Mouse (Mus musculus) forebrain, postnatal 0 days (tissue): Measurements from ENCODE around the gene Nsfl1c. TPM values are rescaled to one million over a fixed set of nuclear protein-coding genes. Genes with fewer than 3 reads are reported as not detected.
"Not testable (repeated sequence)": the region's sequence is repeated elsewhere in the genome, so short reads cannot be mapped to it uniquely, and the experiment has no call there.

Experiments used
- ATAC-seq: fragments of 200-750 bp; cut with Nextera tagmentation; 2 replicates; pipeline ENCODE4 v1.8.0; 2017; ENCODE audit warnings: mild to moderate bottlenecking, moderate library complexity
- DNase-seq: peaks from one replicate; pipeline ENCODE4 v3.0.0-alpha.2; 2015
- H3K27ac ChIP-seq: fragments of 300-500 bp; sonication (generic); 2 replicates; pipeline ENCODE4 v1.5.1; 2014; ENCODE audit warnings: low read depth, mild to moderate bottlenecking, antibody characterized with exemption, low read length, moderate library complexity, mixed read lengths
- H3K27me3 ChIP-seq: fragments of 300-500 bp; sonication (generic); 2 replicates; pipeline ENCODE4 v1.6.1; 2014; ENCODE audit warnings: mild to moderate bottlenecking, low read length, mixed read lengths; ENCODE audit not compliant: insufficient read depth
- H3K36me3 ChIP-seq: fragments of 300-500 bp; sonication (generic); 2 replicates; pipeline ENCODE4 v1.6.1; 2014; ENCODE audit warnings: mild to moderate bottlenecking, moderate library complexity; ENCODE audit not compliant: insufficient read depth
- H3K4me1 ChIP-seq: fragments of 300-500 bp; sonication (generic); 2 replicates; pipeline ENCODE4 v1.6.1; 2014; ENCODE audit warnings: antibody characterized with exemption; ENCODE audit not compliant: insufficient read depth
- H3K4me2 ChIP-seq: fragments of 300-500 bp; sonication (generic); 2 replicates; pipeline ENCODE4 v1.6.1; 2014; ENCODE audit warnings: low read depth, mild to moderate bottlenecking, moderate library complexity
- H3K4me3 ChIP-seq: fragments of 300-500 bp; sonication (generic); 2 replicates; pipeline ENCODE4 v1.5.1; 2014; ENCODE audit warnings: low read depth, low read length, mixed read lengths
- H3K9ac ChIP-seq: fragments of 300-500 bp; sonication (generic); 2 replicates; pipeline ENCODE4 v1.6.1; 2014; ENCODE audit warnings: mild to moderate bottlenecking
- H3K9me3 ChIP-seq: fragments of 300-500 bp; sonication (generic); 2 replicates; pipeline ENCODE4 v1.6.1; 2016; ENCODE audit warnings: low read length
- CTCF ChIP-seq: sonication (generic); IDR thresholded peaks from 2 replicates; pipeline ENCODE4 v1.5.1; 2016; ENCODE audit warnings: antibody characterized with exemption, control low read depth, low read depth
- WGBS: fragments of 180-500 bp; shearing (Covaris S2); extraction: QIAGEN DNeasy Blood & Tissue Kit; methylation state at CpG from one replicate; pipeline ENCODE4 v1.1.7; 2014; 5-methylcytosine and 5-hydroxymethylcytosine counted together
- polyA plus RNA-seq: library from polyadenylated mRNA; unstranded; fragments of >200 nt; fragmentation: Nextera tagmentation; extraction: Ambion mirVana; gene quantifications from 2 replicates; pipeline ENCODE4 v1.2.1, GENCODE M21; 2015
- total RNA-seq: library from RNA; depleted of rRNA; stranded (reverse); fragments of >200 nt; gene quantifications from 2 replicates; pipeline ENCODE4 v1.2.3, GENCODE M21; 2014; rRNA removed

Nsfl1c gene
- total RNA-seq (121 and 124 TPM in 2 replicates), polyA plus RNA-seq (226 and 244 TPM in 2 replicates)

GRCm38 (mm10) chr2:151494035-151494803 lies at the start of gene Nsfl1c:
TSS of gene Nsfl1c (plus strand) at chr2:151494182.
- Histone ChIP-seq H3K4me3 (peak within 1 kb of the TSS; percentile 81), H3K27ac (peak within 1 kb of the TSS; percentile 70; the same call in 1 of the 2 replicates), H3K36me3 (peaks cover 20% of the 10 kb centered on the region), H3K4me2 (peak within 1 kb of the TSS; percentile 73), H3K27me3 (no peaks in the 10 kb centered on the region), H3K9ac (peak within 1 kb of the TSS; percentile 84), H3K4me1 (peaks cover 6% of the 10 kb centered on the region; the same call in 1 of the 2 replicates), H3K9me3 (no peaks in the 10 kb centered on the region)
- TF ChIP-seq CTCF, result peak; percentile 99
- DNase-seq (peak; percentile 99), ATAC-seq (peak; percentile 100)
- WGBS, result under 1% methylated on average over 73 of the region's 73 CpGs

GRCm38 (mm10) chr2:151476053-151476452 lies 17.9 kb upstream of the Nsfl1c start, which contains the start of gene 4921509C19Rik:
TSS of gene 4921509C19Rik (minus strand) at chr2:151476153.
- not testable (repeated sequence) for H3K27ac ChIP-seq, H3K9me3 ChIP-seq, H3K4me1 ChIP-seq, DNase-seq, H3K4me2 ChIP-seq, H3K4me3 ChIP-seq, ATAC-seq, H3K27me3 ChIP-seq, H3K36me3 ChIP-seq, H3K9ac ChIP-seq
- 90% methylated on average over 5 of the region's 5 CpGs for WGBS

GRCm38 (mm10) chr2:151486496-151486895 lies 7.5 kb upstream of the Nsfl1c start:
- Histone ChIP-seq H3K4me1 (no peaks in the 10 kb centered on the region), H3K4me2 (no peak overlapping the region), H3K4me3 (no peak overlapping the region), H3K27ac (no peak overlapping the region), H3K36me3 (no peaks in the 10 kb centered on the region), H3K9me3 (no peaks in the 10 kb centered on the region), H3K9ac (no peak overlapping the region), H3K27me3 (no peaks in the 10 kb centered on the region)
- DNase-seq (no peak), ATAC-seq (no peak)
- no peak for TF ChIP-seq CTCF

GRCm38 (mm10) chr2:151498358-151498757 lies 4.4 kb downstream of the Nsfl1c start:
- Histone ChIP-seq H3K4me2 (no peak overlapping the region), H3K36me3 (peaks cover 52% of the 10 kb centered on the region), H3K27ac (no peak overlapping the region), H3K4me1 (peaks cover 6% of the 10 kb centered on the region; the same call in 1 of the 2 replicates), H3K4me3 (no peak overlapping the region), H3K9me3 (no peaks in the 10 kb centered on the region), H3K9ac (no peak overlapping the region), H3K27me3 (no peaks in the 10 kb centered on the region)
- no peak for ATAC-seq
- WGBS, result 24% methylated on average over 3 of the region's 3 CpGs
- no peak for TF ChIP-seq CTCF
- no peak for DNase-seq

- peaks cover 72% of the 10 kb centered on the region for H3K36me3 ChIP-seq
- DNase-seq, result no peak
- ATAC-seq, result no peak
- no peak overlapping the region for H3K4me3 ChIP-seq
- no peak for TF ChIP-seq CTCF
- WGBS, result 92% methylated on average over 6 of the region's 6 CpGs
- H3K4me1 ChIP-seq, result no peaks in the 10 kb centered on the region
- no peaks in the 10 kb centered on the region for H3K9me3 ChIP-seq
- H3K9ac ChIP-seq, result no peak overlapping the region
- no peaks in the 10 kb centered on the region for H3K27me3 ChIP-seq
- no peak overlapping the region for H3K4me2 ChIP-seq
- no peak overlapping the region for H3K27ac ChIP-seq
These were observed 6.5 kb downstream of the Nsfl1c start for GRCm38 (mm10) chr2:151500442-151501007.

GRCm38 (mm10) chr2:151504226-151504625 lies 10.2 kb downstream of the Nsfl1c start:
- H3K4me3 ChIP-seq, result no peak overlapping the region
- 81% methylated on average over 4 of the region's 4 CpGs for WGBS
- peak; percentile 34 for TF ChIP-seq CTCF
- H3K4me2 ChIP-seq, result no peak overlapping the region
- no peaks in the 10 kb centered on the region for H3K27me3 ChIP-seq
- H3K4me1 ChIP-seq, result no peaks in the 10 kb centered on the region
- no peak overlapping the region for H3K9ac ChIP-seq
- ATAC-seq, result no peak
- H3K27ac ChIP-seq, result no peak overlapping the region
- H3K9me3 ChIP-seq, result no peaks in the 10 kb centered on the region
- H3K36me3 ChIP-seq, result peaks cover 83% of the 10 kb centered on the region
- DNase-seq, result no peak

- H3K4me2 ChIP-seq, result no peak overlapping the region
- ATAC-seq (no peak), DNase-seq (peak; percentile 52)
- TF ChIP-seq CTCF, result no peak
- no peaks in the 10 kb centered on the region for H3K27me3 ChIP-seq
- no peak overlapping the region for H3K9ac ChIP-seq
- H3K36me3 ChIP-seq, result peaks cover 83% of the 10 kb centered on the region
- H3K9me3 ChIP-seq, result no peaks in the 10 kb centered on the region
- H3K4me1 ChIP-seq, result no peaks in the 10 kb centered on the region
- H3K4me3 ChIP-seq, result no peak overlapping the region
- no peak overlapping the region for H3K27ac ChIP-seq
These were observed 18.2 kb downstream of the Nsfl1c start for GRCm38 (mm10) chr2:151512199-151512598.
